Mouse (Mus musculus) mouse trophoblast stem cell (cell line): Measurements from ENCODE around the gene Fam240b.

ENCODE experiments used
- in situ Hi-C, 2 experiments: fragments of 300-500 bp; cut with MseI, MboI; formaldehyde crosslinking; loops; 2 replicates in 1 of 2; 3 replicates in 1 of 2; pipeline ENCODE4 v1.15.1; 2025

The Fam240b gene

GRCm38 (mm10) chr13:64440592-64440991 is 57.0 kb downstream of the Fam240b start:
- in situ Hi-C loops: loop anchor here in 1 of 2 experiments (5.0 kb wide), 2 partner anchors 123 to 132 kb away; no protein-coding TSS in a partner anchor

- in situ Hi-C loops: no loop called here
Observed at GRCm38 (mm10) chr13:64439471-64439870, 58.1 kb downstream of the Fam240b start.

GRCm38 (mm10) chr13:64438863-64439452 is 58.6 kb downstream of the Fam240b start:
- in situ Hi-C loops: no loop called here

GRCm38 (mm10) chr13:64437801-64438200 is 59.8 kb downstream of the Fam240b start:
- in situ Hi-C loops: no loop called here

GRCm38 (mm10) chr13:64432017-64432995 is 65.3 kb downstream of the Fam240b start, which contains the start of gene Cdk20:
Cdk20 (plus strand) TSS chr13:64432314.
- in situ Hi-C loops: loop anchor here in 1 of 2 experiments (5.0 kb wide), 1 partner anchor 115 kb away; no protein-coding TSS in a partner anchor
